12 mouse cellular contexts compared by ENCODE assay signal in genomic region chr11:5802005-5802404, GRCm38 (mm10). TPM values are rescaled to one million over a fixed set of nuclear protein-coding genes. Genes with fewer than 3 reads are reported as not detected.
A peak's percentile ranks its signal among the peaks of the same experiment; 100 is the strongest.
DNase-seq lines count a peak whose midpoint lies in the region; ATAC-seq lines count a peak whose summit lies in the region.
"Had no signal": no experiment of that assay in that cellular context is flagged by ENCODE, and none has a peak within 500 bp of the region (broad histone marks: within the 10 kb centered on the region; RNA-seq: fewer than 3 reads in every experiment).

No protein-coding gene starts in this region.

- H3K27me3 ChIP-seq in hindbrain, embryonic 14.5 days (ENCODE audit: control insufficient read depth, insufficient read depth, low read length) = no peaks in the 10 kb centered on the region
- no peaks in the 10 kb centered on the region for H3K27me3 ChIP-seq in hindbrain, embryonic 13.5 days
- no peaks in the 10 kb centered on the region for H3K27me3 ChIP-seq in intestine, embryonic 15.5 days (replicated peaks)
- H3K27me3 ChIP-seq: embryonic facial prominence, embryonic 12.5 days; megakaryocyte, embryonic 14.5 days had no signal

- 74% methylated on average over 12 of the region's 12 CpGs for WGBS in hindbrain, embryonic 14.5 days
- 67% methylated on average over 12 of the region's 12 CpGs for WGBS in hindbrain, embryonic 13.5 days
- 46% methylated on average over 12 of the region's 12 CpGs for WGBS in intestine, embryonic 15.5 days

- H3K9ac ChIP-seq in hindbrain, embryonic 14.5 days = no peak overlapping the region
- no peak overlapping the region for H3K9ac ChIP-seq in hindbrain, embryonic 13.5 days
- H3K9ac ChIP-seq in intestine, embryonic 15.5 days = no peak overlapping the region
- H3K9ac ChIP-seq: embryonic facial prominence, embryonic 12.5 days had no signal

- H3K9me3 ChIP-seq in hindbrain, embryonic 14.5 days (ENCODE audit: control insufficient read depth, low read length) = no peaks in the 10 kb centered on the region
- no peaks in the 10 kb centered on the region for H3K9me3 ChIP-seq in hindbrain, embryonic 13.5 days
- no peaks in the 10 kb centered on the region for H3K9me3 ChIP-seq in intestine, embryonic 15.5 days
- H3K9me3 ChIP-seq: embryonic facial prominence, embryonic 12.5 days had no signal

- no peaks in the 10 kb centered on the region; the same call in 1 of the 2 replicates for H3K4me1 ChIP-seq in hindbrain, embryonic 14.5 days (replicated peaks; ENCODE audit: control insufficient read depth, insufficient read depth, low read length)
- H3K4me1 ChIP-seq in hindbrain, embryonic 13.5 days (replicated peaks) = peaks cover 7% of the 10 kb centered on the region
- H3K4me1 ChIP-seq in intestine, embryonic 15.5 days (replicated peaks) = peaks cover 21% of the 10 kb centered on the region

- no peak overlapping the region for H3K4me3 ChIP-seq in hindbrain, embryonic 14.5 days (replicated peaks; ENCODE audit: low read length)
- H3K4me3 ChIP-seq in hindbrain, embryonic 13.5 days = no peak overlapping the region
- H3K4me3 ChIP-seq in intestine, embryonic 15.5 days (replicated peaks) = no peak overlapping the region
- H3K4me3 ChIP-seq: embryonic facial prominence, embryonic 12.5 days; megakaryocyte, embryonic 14.5 days had no signal

- H3K4me2 ChIP-seq in hindbrain, embryonic 14.5 days (replicated peaks) = no peak overlapping the region
- no peak overlapping the region for H3K4me2 ChIP-seq in hindbrain, embryonic 13.5 days
- H3K4me2 ChIP-seq in intestine, embryonic 15.5 days (replicated peaks) = no peak overlapping the region
- H3K4me2 ChIP-seq: embryonic facial prominence, embryonic 12.5 days had no signal

- DNase-seq in hindbrain, embryonic 14.5 days (ENCODE audit: low spot score) = no peak
- DNase-seq in urinary bladder, adult 2 months (ENCODE audit: low spot score) = peak; percentile 18
- DNase-seq in urinary bladder, postnatal 4 days (ENCODE audit: low spot score in 2 of 2) = no peak
- no peak for DNase-seq in cerebellum, adult 11-12 months
- no peak for DNase-seq in c-Kit-positive CD71-positive TER-119-positive erythroid progenitor cells, embryonic 14.5 days (ENCODE audit: low spot score)
- DNase-seq in adrenal gland, adult 8-10 months = no peak
- DNase-seq: left cerebral cortex, postnatal 4 days had no signal

- ATAC-seq in hindbrain, embryonic 14.5 days (ENCODE audit: low FRiP score) = peak; percentile 16; the same call in 1 of the 2 replicates
- ATAC-seq in hindbrain, embryonic 13.5 days (ENCODE audit: low FRiP score) = no peak
- ATAC-seq in intestine, embryonic 15.5 days = peak; percentile 80

- no peak overlapping the region for H3K27ac ChIP-seq in hindbrain, embryonic 14.5 days
- no peak overlapping the region for H3K27ac ChIP-seq in hindbrain, embryonic 13.5 days
- H3K27ac ChIP-seq in intestine, embryonic 15.5 days = peak overlapping the region; percentile 18
- H3K27ac ChIP-seq: embryonic facial prominence, embryonic 12.5 days; kidney, postnatal 0 days had no signal

- peaks cover 43% of the 10 kb centered on the region for H3K36me3 ChIP-seq in hindbrain, embryonic 14.5 days (replicated peaks; ENCODE audit: control insufficient read depth, insufficient read depth)
- H3K36me3 ChIP-seq in hindbrain, embryonic 13.5 days = peaks cover 45% of the 10 kb centered on the region
- H3K36me3 ChIP-seq in intestine, embryonic 15.5 days = peaks cover 28% of the 10 kb centered on the region

RNA-seq across cellular contexts. Expression of gene Pgam2, which starts 1.5 kb away (rescaled TPM):
- polyA plus RNA-seq in hindbrain, embryonic 14.5 days (2014; fragmentation: Nextera tagmentation; extraction: Ambion mirVana) = 2.5 and 2.9 TPM in 2 replicates
- 3.4 and 4.3 TPM in 2 replicates for polyA plus RNA-seq in hindbrain, embryonic 13.5 days (2015; fragmentation: Nextera tagmentation; extraction: Ambion mirVana)
- 0.58 and 0.75 TPM in 2 replicates for polyA plus RNA-seq in urinary bladder, adult 2 months (2012; rRNA removed)
- 10.4 and 10.8 TPM in 2 replicates for polyA plus RNA-seq in intestine, embryonic 15.5 days (2015; fragmentation: Nextera tagmentation; extraction: Ambion mirVana)
- not detected for total RNA-seq in adrenal gland, adult 8-10 months (2022)

RNA-seq across cellular contexts. Expression of gene Dbnl, which starts 13.7 kb away (rescaled TPM):
- polyA plus RNA-seq in hindbrain, embryonic 14.5 days (2014; fragmentation: Nextera tagmentation; extraction: Ambion mirVana) = 133 TPM in 2 replicates
- 142 and 149 TPM in 2 replicates for polyA plus RNA-seq in hindbrain, embryonic 13.5 days (2015; fragmentation: Nextera tagmentation; extraction: Ambion mirVana)
- 97.5 and 103 TPM in 2 replicates for polyA plus RNA-seq in urinary bladder, adult 2 months (2012; rRNA removed)
- 127 and 130 TPM in 2 replicates for polyA plus RNA-seq in intestine, embryonic 15.5 days (2015; fragmentation: Nextera tagmentation; extraction: Ambion mirVana)
- 10 to 100 TPM; 70.7 to 98.8 (median 74.0) TPM for total RNA-seq in adrenal gland, adult 8-10 months (2022)

RNA-seq across cellular contexts. Expression of gene Polm, which starts 35.8 kb away (rescaled TPM):
- polyA plus RNA-seq in hindbrain, embryonic 14.5 days (2014; fragmentation: Nextera tagmentation; extraction: Ambion mirVana) = 4.7 TPM in 2 replicates
- 5.3 and 6.6 TPM in 2 replicates for polyA plus RNA-seq in hindbrain, embryonic 13.5 days (2015; fragmentation: Nextera tagmentation; extraction: Ambion mirVana)
- 28.0 and 30.4 TPM in 2 replicates for polyA plus RNA-seq in urinary bladder, adult 2 months (2012; rRNA removed)
- polyA plus RNA-seq in intestine, embryonic 15.5 days (2015; fragmentation: Nextera tagmentation; extraction: Ambion mirVana) = 11.4 TPM in 2 replicates
- 10 to 100 TPM in 2 of 4 experiments, 1 to 10 TPM in 2; 8.0 to 14.7 (median 11.5) TPM for total RNA-seq in adrenal gland, adult 8-10 months (2022)

RNA-seq across cellular contexts. Expression of gene Urgcp, which starts 39.8 kb away (rescaled TPM):
- polyA plus RNA-seq in hindbrain, embryonic 14.5 days (2014; fragmentation: Nextera tagmentation; extraction: Ambion mirVana) = 26.2 and 26.8 TPM in 2 replicates
- 29.0 and 30.1 TPM in 2 replicates for polyA plus RNA-seq in hindbrain, embryonic 13.5 days (2015; fragmentation: Nextera tagmentation; extraction: Ambion mirVana)
- 20.2 and 21.0 TPM in 2 replicates for polyA plus RNA-seq in urinary bladder, adult 2 months (2012; rRNA removed)
- 21.3 and 21.4 TPM in 2 replicates for polyA plus RNA-seq in intestine, embryonic 15.5 days (2015; fragmentation: Nextera tagmentation; extraction: Ambion mirVana)
- 10 to 100 TPM; 63.6 to 83.8 (median 65.6) TPM for total RNA-seq in adrenal gland, adult 8-10 months (2022)

RNA-seq across cellular contexts. Expression of gene Aebp1, which starts 59.7 kb away (rescaled TPM):
- 19.7 and 24.4 TPM in 2 replicates for polyA plus RNA-seq in hindbrain, embryonic 14.5 days (2014; fragmentation: Nextera tagmentation; extraction: Ambion mirVana)
- polyA plus RNA-seq in hindbrain, embryonic 13.5 days (2015; fragmentation: Nextera tagmentation; extraction: Ambion mirVana) = 21.9 and 24.5 TPM in 2 replicates
- polyA plus RNA-seq in urinary bladder, adult 2 months (2012; rRNA removed) = 110 and 160 TPM in 2 replicates
- polyA plus RNA-seq in intestine, embryonic 15.5 days (2015; fragmentation: Nextera tagmentation; extraction: Ambion mirVana) = 36.4 and 38.4 TPM in 2 replicates
- 100 to 1,000 TPM; 443 to 768 (median 514) TPM for total RNA-seq in adrenal gland, adult 8-10 months (2022)
